Mouse (Mus musculus) kidney, adult 11 months (tissue): ENCODE data around the gene Gstp3.
A peak's percentile ranks its signal among the peaks of the same experiment; 100 is the strongest.

ENCODE experiments used
- DNase-seq: peaks from one replicate; pipeline ENCODE4 v3.0.0; 2022

The Gstp3 gene

GRCm38 (mm10) chr19:4059069-4059740 is at the start of gene Gstp3:
Gene Gstp3, minus strand, starts transcription at chr19:4059569.
- DNase-seq, result no peak

DNA sequence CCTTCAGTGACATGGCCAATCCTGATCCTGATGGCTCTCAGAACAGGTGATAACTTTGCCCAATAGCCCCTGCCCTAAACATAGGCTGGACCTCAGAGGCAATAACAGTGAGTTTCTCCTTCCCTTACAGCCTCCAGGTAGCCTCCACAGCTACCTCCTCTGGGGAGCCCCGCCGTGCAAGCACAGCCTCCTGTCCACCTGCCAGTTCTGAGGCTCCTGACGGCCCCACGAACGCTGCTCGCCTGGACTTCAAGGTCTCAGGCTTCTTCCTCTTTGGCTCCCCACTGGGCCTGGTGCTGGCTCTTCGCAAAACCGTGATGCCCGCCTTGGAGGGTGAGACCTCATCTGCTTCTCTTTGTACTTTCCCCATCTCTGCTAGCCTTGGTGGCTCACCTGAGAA is 49.2 kb upstream of the Gstp3 start:
- no peak for DNase-seq

DNA sequence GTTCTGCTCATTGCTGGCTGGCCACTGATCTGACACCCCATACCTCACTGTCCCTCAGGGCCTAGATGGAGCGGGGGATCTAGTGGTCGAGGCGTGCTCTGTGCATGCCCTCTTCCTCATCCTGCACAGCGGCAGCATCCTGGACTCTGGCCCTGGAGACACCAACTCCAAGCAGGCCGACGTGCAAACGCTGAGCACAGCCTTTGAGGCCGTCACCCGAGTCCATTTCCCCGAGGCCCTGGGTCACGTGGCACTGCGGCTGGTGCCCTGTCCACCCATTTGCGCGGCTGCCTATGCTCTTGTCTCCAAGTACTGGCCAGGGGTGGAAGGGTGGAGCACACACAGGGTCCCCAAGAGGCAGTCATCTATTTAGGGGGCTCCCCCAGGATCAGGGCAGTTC is 47.3 kb upstream of the Gstp3 start:
- DNase-seq, result no peak

GRCm38 (mm10) chr19:4104675-4105194 is 45.4 kb upstream of the Gstp3 start:
- DNase-seq, result no peak

DNA sequence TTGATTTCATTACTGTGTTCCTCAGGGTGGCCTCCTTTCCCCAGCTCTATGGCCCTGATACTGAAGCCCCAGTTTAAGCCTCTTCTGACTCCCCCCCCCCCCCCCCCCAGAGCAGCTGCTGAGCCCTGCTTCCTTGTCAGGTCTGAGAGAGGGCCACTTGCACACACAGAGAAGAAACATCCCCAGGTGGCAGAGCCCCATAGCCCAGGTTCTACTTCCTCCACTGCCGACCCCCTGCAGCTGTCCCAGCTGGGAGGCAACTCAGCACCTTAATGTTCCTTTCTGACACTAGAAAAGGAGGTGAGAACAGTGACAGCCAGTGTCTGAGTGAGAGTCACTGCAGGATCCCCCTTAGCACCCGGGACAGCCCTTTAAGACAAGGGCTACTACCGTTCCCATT is 44.4 kb upstream of the Gstp3 start:
- no peak for DNase-seq

DNA sequence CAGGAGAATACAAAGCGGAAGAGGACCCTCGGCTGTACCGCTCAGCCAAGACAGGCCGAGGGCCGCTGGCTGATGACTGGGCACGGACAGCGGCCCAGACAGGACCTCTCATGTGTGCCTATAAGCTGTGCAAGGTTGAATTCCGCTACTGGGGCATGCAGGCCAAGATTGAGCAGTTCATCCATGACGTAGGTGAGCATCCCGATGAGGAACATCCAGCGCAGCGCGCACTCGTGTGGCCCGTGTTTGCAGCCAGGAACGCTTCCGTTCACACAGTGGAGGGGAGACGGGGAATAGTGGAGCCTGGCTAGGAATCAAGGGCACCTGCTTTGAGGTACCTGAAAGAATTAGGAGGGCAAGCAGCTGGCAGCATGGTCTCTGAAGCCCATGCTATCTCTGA is 43.9 kb upstream of the Gstp3 start:
- no peak for DNase-seq

DNA sequence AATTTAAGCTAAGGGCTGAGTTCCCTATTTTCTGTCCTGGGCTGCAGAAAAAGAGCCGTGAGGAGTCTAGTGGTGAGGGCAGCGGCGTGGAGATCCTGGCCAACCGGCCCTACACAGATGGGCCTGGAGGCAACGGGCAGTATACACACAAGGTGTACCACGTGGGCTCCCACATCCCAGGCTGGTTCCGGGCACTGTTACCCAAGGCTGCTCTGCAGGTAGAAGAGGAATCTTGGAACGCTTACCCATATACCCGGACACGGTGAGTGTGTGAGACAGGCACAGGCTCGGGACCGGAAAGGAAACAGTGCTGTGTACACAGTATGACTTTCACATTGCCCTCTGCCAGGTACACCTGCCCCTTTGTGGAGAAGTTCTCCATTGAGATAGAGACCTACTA is 43.3 kb upstream of the Gstp3 start:
- no peak for DNase-seq

GRCm38 (mm10) chr19:4102049-4102448 is 42.7 kb upstream of the Gstp3 start:
- no peak for DNase-seq

GRCm38 (mm10) chr19:4101466-4101865 is 42.1 kb upstream of the Gstp3 start:
- no peak for DNase-seq

DNA sequence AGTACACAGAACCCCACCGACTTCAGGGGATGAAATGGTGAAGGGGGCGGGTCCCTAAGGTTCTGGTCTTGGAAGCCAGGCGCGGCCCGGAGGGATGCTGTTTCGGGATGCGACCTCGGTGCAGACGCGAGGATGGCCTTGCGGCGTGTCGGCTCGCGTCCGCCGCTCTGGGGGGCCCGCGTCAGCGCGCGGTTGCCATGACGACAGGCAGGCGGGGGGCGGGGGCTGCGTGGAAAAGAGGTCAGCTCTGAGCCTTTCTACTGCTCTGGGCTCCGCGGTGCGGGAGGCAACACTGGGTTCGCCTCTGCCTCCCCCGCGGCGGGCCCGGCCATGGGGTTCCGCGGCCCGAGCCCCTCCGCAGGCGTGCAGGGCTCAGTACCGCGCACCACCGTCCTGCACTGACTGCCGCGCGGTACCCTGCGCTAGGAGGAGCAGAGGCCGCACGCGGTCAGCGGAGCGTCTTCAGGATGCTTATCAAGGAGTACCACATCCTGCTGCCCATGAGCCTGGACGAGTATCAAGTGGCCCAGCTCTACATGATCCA is 41.4 kb upstream of the Gstp3 start:
- no peak for DNase-seq

DNA sequence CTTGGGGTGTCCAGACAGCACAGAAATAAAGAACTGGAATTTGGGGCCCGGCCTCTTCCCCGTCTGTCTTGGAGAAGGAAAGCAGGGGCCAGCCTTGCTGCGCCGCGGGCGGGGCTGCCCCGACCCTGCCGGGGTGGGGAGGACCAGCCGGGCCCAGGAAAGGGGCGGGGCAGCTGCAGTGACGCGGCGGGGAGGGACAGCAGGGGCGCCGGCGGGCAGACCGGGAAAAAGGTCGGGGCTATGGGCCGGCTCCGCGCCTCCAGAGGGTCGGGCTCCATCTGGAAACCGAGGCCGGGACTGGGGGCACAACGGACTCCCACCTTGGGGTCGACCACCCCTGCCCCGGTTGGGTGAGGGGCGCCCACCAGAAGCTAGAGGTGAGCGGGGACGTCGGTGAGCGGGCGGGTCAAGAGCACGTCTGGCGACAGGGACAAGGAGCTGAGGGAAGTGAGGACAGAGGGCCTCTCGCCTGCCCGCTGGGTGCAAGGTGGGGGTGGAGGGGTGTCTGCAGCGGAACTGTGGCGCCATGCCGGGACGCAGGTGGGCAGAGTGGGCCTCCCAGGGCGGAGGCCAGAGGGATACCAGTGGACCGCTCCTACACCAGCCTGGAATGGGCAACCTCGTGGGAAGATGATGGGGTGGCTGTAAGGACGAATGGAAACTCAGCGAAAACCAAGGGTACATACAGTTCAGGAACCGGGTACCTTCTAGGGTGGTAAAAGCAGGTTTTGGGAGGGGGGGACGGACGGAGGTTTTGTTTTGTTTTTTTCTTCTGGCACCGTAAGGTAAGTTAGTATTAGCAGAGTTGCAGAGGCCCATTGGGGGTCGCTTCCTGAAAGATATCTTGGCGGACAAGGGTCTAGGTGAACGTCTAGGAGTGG is 40.7 kb upstream of the Gstp3 start, which contains the start of gene Pitpnm1:
Gene Pitpnm1 (plus strand): TSS at position 162 of the 881 bp plus-strand sequence.
- peak; percentile 67 for DNase-seq

- DNase-seq, result peak; percentile 92
Measured at GRCm38 (mm10) chr19:4099056-4099455, 39.7 kb upstream of the Gstp3 start.

DNA sequence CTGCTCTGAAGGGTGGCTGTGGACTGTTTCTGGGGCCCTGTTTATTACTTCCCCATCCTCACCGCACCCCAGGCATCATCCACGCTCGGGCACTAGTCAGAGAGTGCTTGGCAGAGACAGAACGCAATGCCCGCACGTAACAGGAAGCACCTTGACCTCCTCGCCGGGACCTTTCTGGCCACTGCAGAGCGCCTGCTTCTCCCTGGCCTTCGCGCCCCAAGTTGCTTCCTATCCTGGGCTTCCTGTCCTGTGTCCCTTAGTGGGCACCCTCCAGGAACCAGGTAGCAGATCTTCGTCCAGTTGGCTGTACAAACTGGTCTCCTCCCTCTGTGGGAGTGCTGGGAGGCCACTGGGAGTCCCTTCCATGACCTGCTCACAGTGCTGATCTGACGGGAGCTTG is 39.1 kb upstream of the Gstp3 start:
- DNase-seq, result no peak

- peak; percentile 93 for DNase-seq
Measured at GRCm38 (mm10) chr19:4097441-4097825, 38.1 kb upstream of the Gstp3 start.

GRCm38 (mm10) chr19:4096642-4097440 is 37.5 kb upstream of the Gstp3 start, which contains the start of gene Cdk2ap2:
Gene Cdk2ap2, plus strand, starts transcription at chr19:4097182.
- DNase-seq, result peak; percentile 100

- no peak for DNase-seq
Measured at GRCm38 (mm10) chr19:4095802-4096201, 36.4 kb upstream of the Gstp3 start.

- DNase-seq, result no peak
Measured at GRCm38 (mm10) chr19:4094774-4095303, 35.5 kb upstream of the Gstp3 start.

- no peak for DNase-seq
Measured at GRCm38 (mm10) chr19:4094348-4094747, 35.0 kb upstream of the Gstp3 start.

- no peak for DNase-seq
Measured at GRCm38 (mm10) chr19:4093772-4094171, 34.4 kb upstream of the Gstp3 start.

DNA sequence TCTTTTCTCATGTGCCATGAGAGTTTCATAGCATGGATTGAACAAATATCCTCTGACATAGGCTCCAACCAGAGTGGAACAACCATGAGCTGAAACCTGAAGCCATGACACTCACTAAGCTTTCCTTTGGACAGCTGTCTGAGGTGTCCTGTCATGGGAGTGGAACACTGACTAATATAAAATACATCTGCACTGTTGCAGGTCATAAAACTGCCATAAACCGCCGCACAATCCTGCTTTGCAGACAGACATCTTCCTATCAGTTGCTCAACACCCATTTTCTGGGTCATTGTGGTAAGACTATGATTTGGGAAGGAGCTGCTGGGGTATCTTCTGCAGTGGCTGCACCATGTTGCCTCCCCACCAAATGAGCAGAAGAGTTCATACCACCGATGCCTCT is 33.4 kb upstream of the Gstp3 start:
- no peak for DNase-seq

GRCm38 (mm10) chr19:4091383-4091782 is 32.0 kb upstream of the Gstp3 start:
- no peak for DNase-seq

DNA sequence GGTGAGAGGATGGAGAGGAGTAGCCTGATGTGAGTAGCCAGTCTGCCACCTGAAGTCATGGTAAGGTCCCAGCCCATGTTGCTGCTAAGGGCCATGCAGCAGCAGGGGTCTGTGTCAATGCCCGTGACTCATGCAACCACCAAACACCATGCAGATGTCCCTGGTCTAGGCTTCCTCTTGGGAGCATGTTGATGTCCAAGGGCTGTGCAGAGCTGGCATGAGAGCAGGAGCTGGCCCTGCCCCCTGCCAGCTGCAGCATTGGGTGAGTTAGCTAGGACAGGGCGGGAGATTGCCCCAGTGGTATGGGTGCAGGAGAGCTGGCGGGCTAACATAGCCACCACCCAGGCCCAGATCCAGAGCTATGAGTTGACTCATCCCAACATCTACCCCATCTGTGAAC is 31.1 kb upstream of the Gstp3 start:
- DNase-seq, result no peak

DNA sequence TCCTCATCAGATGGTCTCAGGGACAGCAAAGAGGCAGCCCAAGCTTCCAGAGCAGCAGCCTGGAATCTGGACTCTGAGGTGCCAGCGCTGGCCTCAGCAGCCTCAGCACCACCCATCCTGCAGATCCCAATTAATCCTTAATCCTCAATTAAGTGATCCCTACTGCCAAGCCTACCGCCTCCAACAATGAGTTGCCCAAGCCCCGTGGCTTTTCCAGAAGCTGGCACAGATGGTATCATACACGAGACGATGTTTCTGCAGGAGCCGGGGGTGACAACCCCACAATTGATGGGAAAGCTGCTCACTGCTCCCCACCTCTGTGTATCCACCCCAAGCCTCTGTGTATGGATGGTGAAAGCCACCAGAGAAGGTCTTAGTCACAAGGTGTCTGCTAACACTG is 29.8 kb upstream of the Gstp3 start:
- no peak for DNase-seq
